Mouse (Mus musculus): ENCODE results near the gene Syne4. TPM values are rescaled to one million over a fixed set of nuclear protein-coding genes. Genes with fewer than 3 reads are reported as not detected.

Gene Syne4
- total and polyA plus RNA-seq, 3 experiments, result 2.1 to 4.0 (median 2.6) TPM

DNA sequence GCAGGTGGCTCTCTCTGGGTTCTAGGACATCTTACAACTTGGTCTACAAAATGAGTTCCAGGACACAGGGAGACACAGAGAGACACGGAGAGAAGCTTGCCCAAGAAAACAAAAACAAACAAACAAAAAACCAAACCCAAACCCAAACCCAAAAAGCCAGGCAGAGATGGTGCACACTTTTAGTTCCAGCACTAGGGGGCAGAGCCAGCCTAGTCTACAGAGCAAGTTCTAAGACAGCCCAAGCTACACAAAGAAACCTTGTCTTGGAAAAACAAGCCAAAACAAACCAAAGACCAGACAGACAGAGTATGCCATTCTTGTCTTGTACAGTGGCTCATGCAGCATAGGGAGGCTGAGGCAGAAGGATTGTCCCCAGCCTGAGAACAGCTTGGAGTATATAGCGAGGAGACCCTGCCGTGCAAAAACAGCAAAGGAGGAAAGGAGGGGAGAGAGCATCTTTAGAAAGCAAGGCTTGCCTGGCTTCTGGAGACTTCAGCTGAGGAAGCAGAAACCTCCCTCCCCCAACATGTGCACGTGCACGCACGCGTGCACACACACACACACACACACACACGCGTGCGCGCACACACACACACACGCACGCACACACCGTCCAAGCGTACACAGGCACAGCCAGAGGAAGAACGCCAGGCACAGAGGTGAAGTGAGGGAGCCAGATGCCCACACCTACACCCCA is 8.4 kb upstream of the Syne4 start:
- ATAC-seq (ENCODE audit: extremely low read depth, insufficient number of reproducible peaks, low FRiP score, poor library complexity, severe bottlenecking) (no peak), DNase-seq (ENCODE audit: low spot score) (no peak)
- Histone ChIP-seq H3K36me3 (replicated peaks) (peaks cover 13% of the 10 kb centered on the region), H3K4me1 (ENCODE audit: insufficient read depth, low read depth, low read length) (peaks cover 23% of the 10 kb centered on the region), H3K9me3 (replicated peaks) (no peaks in the 10 kb centered on the region), H3K4me3 (ENCODE audit: low read depth, low read length) (no peak overlapping the region), H3K27me3 (ENCODE audit: insufficient read depth, low read length) (peaks cover 15% of the 10 kb centered on the region)
- TF ChIP-seq POLR2AphosphoS5 (IDR thresholded peaks at IDR 0.05; ENCODE audit: insufficient replicate concordance, low read depth, low read length), result no peak
- no peak for TF ChIP-seq TAL1 (conservative IDR thresholded peaks at IDR 0.05; ENCODE audit: low read depth, low read length)
- TF ChIP-seq GATA2 (IDR thresholded peaks at IDR 0.05; ENCODE audit: borderline replicate concordance, low read depth, low read length), result no peak
- TF ChIP-seq GATA1 (IDR thresholded peaks at IDR 0.05; ENCODE audit: borderline replicate concordance, low read length), result no peak
- no peak for TF ChIP-seq CTCF (IDR thresholded peaks at IDR 0.05; ENCODE audit: low read depth, low read length)

DNA sequence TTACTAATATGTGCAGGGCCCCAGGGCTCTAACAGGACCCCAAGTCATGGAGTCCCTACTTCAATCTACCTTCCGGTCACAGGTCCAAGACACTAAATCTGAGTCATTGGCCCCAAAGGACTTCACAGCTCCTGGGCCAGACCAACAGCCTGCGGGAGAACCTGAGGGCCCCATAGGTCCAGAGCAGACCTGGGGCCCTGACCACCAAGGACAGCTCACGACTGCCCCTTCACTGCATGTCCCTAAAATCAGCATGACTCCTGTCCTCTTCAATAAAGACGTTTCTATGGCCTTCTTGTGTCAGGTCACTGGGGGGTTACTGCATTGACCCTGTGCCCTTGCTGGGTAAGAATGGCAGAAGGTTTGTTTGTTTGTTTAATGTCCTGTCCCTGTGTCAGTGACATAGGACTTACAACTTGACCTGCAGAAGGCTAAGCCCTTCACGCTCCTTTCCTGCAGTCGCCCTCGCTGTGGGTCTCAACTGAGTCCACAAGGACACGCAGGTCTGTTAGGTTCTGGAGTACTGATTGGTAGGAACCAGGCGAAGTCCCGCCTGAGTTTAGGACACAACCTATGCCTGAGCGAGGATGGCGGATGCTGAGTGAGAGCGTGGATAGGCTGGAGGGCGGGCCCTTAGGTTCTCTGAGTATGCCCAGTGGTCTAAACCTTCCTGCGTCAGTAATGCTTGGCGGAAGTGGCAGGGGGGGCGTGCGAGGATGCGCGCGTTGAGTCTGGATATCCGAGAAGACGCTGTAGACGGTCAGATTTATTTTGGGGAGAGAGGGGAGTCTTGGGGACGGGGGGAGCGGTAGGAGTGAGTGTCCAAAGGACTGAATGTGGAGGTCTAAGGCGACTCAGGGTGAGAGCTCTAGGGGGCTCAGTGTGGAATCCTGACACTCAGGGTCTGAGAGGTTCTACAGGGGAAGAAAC is 6.3 kb upstream of the Syne4 start, which contains the start of gene Alkbh6:
Gene Alkbh6, plus strand, starts transcription at position 642 of the 930 bp plus-strand sequence.
- H3K9me3 ChIP-seq (replicated peaks), result no peaks in the 10 kb centered on the region
- H3K36me3 ChIP-seq (replicated peaks), result peaks cover 34% of the 10 kb centered on the region
- H3K27me3 ChIP-seq (ENCODE audit: insufficient read depth, low read length), result peaks cover 3% of the 10 kb centered on the region; the same call in 1 of the 2 replicates
- H3K4me1 ChIP-seq (ENCODE audit: insufficient read depth, low read depth, low read length), result peaks cover 23% of the 10 kb centered on the region
- ATAC-seq (ENCODE audit: extremely low read depth, insufficient number of reproducible peaks, low FRiP score, poor library complexity, severe bottlenecking) (peak; percentile 100), DNase-seq (ENCODE audit: low spot score) (peak; percentile 99)
- no peak for TF ChIP-seq GATA1 (IDR thresholded peaks at IDR 0.05; ENCODE audit: borderline replicate concordance, low read length)
- TF ChIP-seq POLR2AphosphoS5 (IDR thresholded peaks at IDR 0.05; ENCODE audit: insufficient replicate concordance, low read depth, low read length), result no peak
- no peak for TF ChIP-seq CTCF (IDR thresholded peaks at IDR 0.05; ENCODE audit: low read depth, low read length)
- no peak for TF ChIP-seq GATA2 (IDR thresholded peaks at IDR 0.05; ENCODE audit: borderline replicate concordance, low read depth, low read length)
- TF ChIP-seq TAL1 (conservative IDR thresholded peaks at IDR 0.05; ENCODE audit: low read depth, low read length), result no peak
- peak within 1 kb of the TSS; percentile 73 for H3K4me3 ChIP-seq (ENCODE audit: low read depth, low read length)

DNA sequence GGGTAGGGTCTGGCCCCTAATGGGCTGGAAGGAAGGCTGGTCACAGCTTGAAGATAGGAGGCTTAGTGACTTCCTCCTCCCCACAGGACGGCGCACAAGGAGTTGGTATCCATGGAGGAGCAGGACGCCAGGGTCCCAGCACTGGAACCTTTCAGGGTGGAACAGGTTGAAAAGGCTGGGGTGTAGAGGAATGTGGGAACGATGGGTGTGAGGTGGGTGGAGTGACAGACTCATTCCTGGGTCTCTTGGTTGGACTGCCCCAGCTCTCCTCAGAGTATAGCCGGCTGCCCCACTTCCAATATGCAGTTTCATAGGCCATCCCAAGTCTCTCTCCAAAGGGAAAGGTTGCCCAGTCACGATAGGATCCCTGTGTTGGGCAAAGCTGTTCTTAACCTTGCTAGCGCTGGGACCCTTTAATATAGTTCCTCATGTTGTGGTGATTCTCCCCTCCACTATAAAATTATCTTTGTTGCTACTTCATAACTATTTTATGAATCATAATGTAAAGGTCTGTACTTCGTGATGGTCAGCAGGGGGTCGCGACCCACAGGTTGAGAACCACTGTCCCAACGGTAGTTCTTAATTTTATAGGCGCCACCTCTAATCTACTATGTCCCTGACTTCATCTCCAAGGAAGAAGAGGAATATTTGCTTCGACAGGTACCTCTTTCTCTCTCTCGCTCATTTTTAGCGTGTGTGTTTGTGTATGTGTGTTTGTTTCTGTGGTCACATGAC is 5.0 kb upstream of the Syne4 start:
- Histone ChIP-seq H3K27me3 (ENCODE audit: insufficient read depth, low read length) (no peaks in the 10 kb centered on the region), H3K4me1 (ENCODE audit: insufficient read depth, low read depth, low read length) (peaks cover 29% of the 10 kb centered on the region), H3K4me3 (ENCODE audit: low read depth, low read length) (peak overlapping the region; percentile 73), H3K36me3 (replicated peaks) (peaks cover 41% of the 10 kb centered on the region), H3K9me3 (replicated peaks) (no peaks in the 10 kb centered on the region)
- DNase-seq (ENCODE audit: low spot score) (no peak), ATAC-seq (ENCODE audit: extremely low read depth, insufficient number of reproducible peaks, low FRiP score, poor library complexity, severe bottlenecking) (no peak)
- TF ChIP-seq GATA2 (IDR thresholded peaks at IDR 0.05; ENCODE audit: borderline replicate concordance, low read depth, low read length) (no peak), GATA1 (IDR thresholded peaks at IDR 0.05; ENCODE audit: borderline replicate concordance, low read length) (no peak), TAL1 (conservative IDR thresholded peaks at IDR 0.05; ENCODE audit: low read depth, low read length) (no peak), CTCF (IDR thresholded peaks at IDR 0.05; ENCODE audit: low read depth, low read length) (no peak), POLR2AphosphoS5 (IDR thresholded peaks at IDR 0.05; ENCODE audit: insufficient replicate concordance, low read depth, low read length) (no peak)

DNA sequence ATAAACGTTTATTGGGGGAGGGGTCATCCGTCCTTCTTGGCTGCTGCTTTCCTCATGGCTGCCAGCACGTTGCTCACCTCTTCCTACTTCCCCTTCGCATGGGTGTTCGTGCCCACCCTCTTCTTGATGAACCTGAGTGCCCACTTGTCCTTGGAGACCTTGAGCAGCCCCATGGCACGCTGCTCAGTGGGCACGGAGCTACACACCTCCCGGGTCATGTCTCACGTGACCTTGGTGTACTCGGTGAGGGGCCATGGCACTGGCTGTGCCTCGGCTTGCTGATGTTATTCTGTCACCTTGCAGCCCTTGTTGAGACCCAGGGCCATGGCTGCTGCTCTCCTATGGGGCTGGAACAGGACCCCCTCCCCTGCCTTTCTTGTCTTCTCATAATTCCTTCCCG is 4.5 kb upstream of the Syne4 start:
- TF ChIP-seq TAL1 (conservative IDR thresholded peaks at IDR 0.05; ENCODE audit: low read depth, low read length) (no peak), GATA1 (IDR thresholded peaks at IDR 0.05; ENCODE audit: borderline replicate concordance, low read length) (no peak), POLR2AphosphoS5 (IDR thresholded peaks at IDR 0.05; ENCODE audit: insufficient replicate concordance, low read depth, low read length) (no peak), GATA2 (IDR thresholded peaks at IDR 0.05; ENCODE audit: borderline replicate concordance, low read depth, low read length) (no peak), CTCF (IDR thresholded peaks at IDR 0.05; ENCODE audit: low read depth, low read length) (no peak)
- Histone ChIP-seq H3K4me1 (ENCODE audit: insufficient read depth, low read depth, low read length) (peaks cover 35% of the 10 kb centered on the region), H3K9me3 (replicated peaks) (no peaks in the 10 kb centered on the region), H3K4me3 (ENCODE audit: low read depth, low read length) (no peak overlapping the region; the same call in 1 of the 2 replicates), H3K36me3 (replicated peaks) (peaks cover 41% of the 10 kb centered on the region), H3K27me3 (ENCODE audit: insufficient read depth, low read length) (peaks cover 1% of the 10 kb centered on the region; the same call in 1 of the 2 replicates)
- no peak for DNase-seq (ENCODE audit: low spot score)
- no peak for ATAC-seq (ENCODE audit: extremely low read depth, insufficient number of reproducible peaks, low FRiP score, poor library complexity, severe bottlenecking)

DNA sequence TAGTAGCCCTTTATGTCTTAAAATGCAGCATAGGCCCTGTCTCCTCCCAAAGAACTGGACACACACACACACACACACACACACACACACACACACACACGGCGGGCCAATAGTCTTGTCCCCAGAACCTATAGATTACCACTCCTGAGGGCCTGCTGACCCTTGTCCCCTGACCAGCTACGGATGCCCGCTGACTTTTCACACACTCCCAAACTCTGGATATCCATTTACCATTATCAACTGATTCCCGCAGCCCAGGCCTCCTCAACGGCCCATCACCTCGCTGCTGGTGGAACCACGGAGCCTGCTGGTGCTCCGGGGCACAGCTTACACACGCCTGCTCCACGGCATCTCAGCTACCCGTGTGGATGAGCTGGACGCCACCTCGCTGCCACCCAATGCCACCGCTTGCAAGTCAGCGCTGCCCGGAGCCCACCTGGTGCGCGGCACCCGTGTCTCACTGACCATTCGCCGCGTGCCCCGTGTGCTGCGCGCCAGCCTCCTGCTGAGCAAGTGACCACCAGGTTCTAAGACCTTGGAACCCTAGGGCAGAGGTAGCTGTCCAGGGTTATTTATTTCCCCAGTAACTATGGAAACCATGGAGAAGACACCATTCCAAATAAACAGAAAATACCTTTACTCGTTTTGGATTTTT is 814 bp upstream of the Syne4 start:
- Histone ChIP-seq H3K9me3 (replicated peaks) (no peaks in the 10 kb centered on the region), H3K4me3 (ENCODE audit: low read depth, low read length) (0 out of 2 replicates have a peak overlapping the region, but pooled peaks have one; percentile 23), H3K4me1 (ENCODE audit: insufficient read depth, low read depth, low read length) (peaks cover 33% of the 10 kb centered on the region), H3K36me3 (replicated peaks) (peaks cover 41% of the 10 kb centered on the region), H3K27me3 (ENCODE audit: insufficient read depth, low read length) (peaks cover 2% of the 10 kb centered on the region; the same call in 1 of the 2 replicates)
- ATAC-seq (ENCODE audit: extremely low read depth, insufficient number of reproducible peaks, low FRiP score, poor library complexity, severe bottlenecking) (no peak), DNase-seq (ENCODE audit: low spot score) (no peak)
- no peak for TF ChIP-seq TAL1 (conservative IDR thresholded peaks at IDR 0.05; ENCODE audit: low read depth, low read length)
- TF ChIP-seq POLR2AphosphoS5 (IDR thresholded peaks at IDR 0.05; ENCODE audit: insufficient replicate concordance, low read depth, low read length), result no peak
- no peak for TF ChIP-seq CTCF (IDR thresholded peaks at IDR 0.05; ENCODE audit: low read depth, low read length)
- no peak for TF ChIP-seq GATA2 (IDR thresholded peaks at IDR 0.05; ENCODE audit: borderline replicate concordance, low read depth, low read length)

Data from G1E (cell line).